Mouse (Mus musculus): ENCODE measurements around the gene Efhc1.
"Not testable (repeated sequence)": the region's sequence is repeated elsewhere in the genome, so short reads cannot be mapped to it uniquely, and the experiment has no call there.

The Efhc1 gene

DNA sequence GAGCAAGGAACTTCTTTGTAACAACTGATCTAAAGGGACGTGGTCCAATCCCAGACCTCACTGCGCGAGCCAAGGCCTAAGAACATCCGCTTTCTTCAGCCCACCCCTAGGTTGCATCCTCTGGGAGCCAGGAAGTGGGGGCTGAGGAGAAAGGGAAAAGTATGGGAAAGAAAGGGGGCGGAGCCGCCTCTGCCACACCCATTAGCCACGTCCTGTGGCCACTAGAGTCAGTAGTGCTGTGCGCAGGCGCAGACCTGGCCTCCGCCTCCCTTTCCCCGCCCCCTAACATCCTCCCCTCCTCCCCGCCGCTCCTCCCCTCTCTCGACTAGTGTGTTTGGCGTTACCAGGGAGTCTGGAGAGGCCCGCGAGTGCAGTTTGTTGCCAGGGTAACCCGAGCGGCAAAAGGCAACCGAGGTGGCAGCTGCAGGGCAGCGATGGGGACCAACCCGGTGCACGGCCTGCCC lies at the start of gene Efhc1:
TSS of gene Efhc1 (plus strand) at position 327 of the 464 bp plus-strand sequence.
- DNase-seq (ENCODE audit: low spot score) = peak; percentile 94

DNA sequence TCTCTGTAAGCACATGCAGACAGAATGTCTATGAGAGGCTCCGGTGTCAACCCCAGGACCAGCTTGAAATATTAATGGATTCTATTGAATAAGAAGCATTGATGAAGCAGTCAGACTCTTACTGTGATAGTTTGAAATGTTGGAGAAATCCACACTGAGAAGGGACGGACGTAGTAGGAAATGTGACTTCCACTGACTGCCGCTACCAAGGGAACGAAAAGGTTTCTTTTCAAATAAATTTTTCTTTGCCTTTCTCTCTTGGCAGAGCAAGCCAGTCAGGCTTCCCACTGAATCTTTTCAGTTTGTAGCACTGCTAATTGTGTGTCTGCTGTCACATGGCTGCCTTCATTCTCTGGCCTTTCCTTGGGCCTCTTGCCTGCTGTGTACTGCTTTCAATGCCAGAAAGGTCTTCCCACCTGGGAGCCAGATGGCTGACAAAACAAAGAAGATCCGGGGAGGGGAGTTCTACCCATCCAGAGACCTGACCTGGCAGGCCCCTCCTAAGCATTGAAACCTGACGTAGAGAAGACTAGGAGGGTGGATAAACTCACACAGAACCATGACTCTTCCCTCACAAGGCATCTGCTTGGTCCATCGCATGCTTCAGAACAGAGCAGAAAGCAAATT lies 45.8 kb upstream of the Efhc1 start:
- no peak for DNase-seq (ENCODE audit: low spot score)

DNA sequence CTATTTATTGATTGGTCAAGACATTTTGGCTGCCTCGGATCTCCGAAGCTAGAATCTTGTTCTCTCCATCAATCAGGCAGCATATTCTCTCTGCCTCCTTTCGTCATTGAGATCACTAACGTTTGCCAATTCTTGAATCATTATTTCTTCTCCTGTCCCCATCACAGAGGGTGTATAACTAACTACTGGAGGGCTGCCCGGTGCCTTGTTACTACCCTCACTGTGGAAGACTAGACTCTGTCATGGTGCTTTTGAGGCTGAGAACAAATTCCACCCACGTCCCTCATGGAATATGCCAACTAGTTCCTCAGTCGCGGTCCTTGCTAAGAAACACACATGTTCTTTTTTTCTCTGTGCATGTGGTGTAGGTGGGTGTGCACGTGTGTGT lies 45.3 kb upstream of the Efhc1 start:
- DNase-seq (ENCODE audit: low spot score) = no peak

DNA sequence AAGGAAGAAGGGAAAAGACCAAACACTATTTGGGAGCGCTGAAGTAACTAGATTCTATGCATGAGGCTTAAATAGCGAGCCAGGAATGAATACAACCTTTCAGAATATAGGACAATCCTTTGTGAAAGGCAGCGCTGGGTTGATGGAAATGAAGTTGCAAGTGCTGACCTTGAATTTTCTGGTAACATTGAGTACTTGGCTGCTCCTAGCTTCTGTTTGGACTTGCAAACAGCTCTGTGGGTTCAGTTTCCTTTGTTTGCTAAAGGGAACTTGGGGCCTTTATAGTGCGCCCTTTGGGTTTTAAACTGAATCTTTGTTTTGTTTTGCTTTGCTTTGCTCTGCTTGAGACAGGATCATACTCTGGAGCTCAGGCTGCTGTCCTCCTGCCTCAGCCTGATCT lies 42.9 kb upstream of the Efhc1 start:
- DNase-seq (ENCODE audit: low spot score) = no peak

DNA sequence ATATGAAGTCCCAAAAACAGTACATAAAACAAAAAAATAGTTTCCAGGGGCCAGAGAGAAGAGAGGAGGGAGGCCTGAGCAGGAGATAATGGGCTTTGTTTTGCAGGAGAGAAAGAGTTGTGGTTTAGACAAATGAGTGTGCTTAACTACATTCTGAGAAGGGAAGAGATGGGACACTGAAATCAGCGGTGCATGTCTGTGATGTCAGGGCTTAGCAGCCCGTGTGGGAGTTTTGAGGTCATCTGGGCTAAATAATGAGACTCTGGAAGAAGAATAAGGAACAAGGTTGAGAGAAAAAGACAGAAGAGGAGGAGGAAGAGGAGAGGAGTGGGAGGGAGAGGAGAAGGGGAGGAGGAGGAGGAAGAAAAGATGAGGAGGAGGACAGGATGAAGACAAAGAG lies 39.3 kb upstream of the Efhc1 start:
- no peak for DNase-seq (ENCODE audit: low spot score)

DNA sequence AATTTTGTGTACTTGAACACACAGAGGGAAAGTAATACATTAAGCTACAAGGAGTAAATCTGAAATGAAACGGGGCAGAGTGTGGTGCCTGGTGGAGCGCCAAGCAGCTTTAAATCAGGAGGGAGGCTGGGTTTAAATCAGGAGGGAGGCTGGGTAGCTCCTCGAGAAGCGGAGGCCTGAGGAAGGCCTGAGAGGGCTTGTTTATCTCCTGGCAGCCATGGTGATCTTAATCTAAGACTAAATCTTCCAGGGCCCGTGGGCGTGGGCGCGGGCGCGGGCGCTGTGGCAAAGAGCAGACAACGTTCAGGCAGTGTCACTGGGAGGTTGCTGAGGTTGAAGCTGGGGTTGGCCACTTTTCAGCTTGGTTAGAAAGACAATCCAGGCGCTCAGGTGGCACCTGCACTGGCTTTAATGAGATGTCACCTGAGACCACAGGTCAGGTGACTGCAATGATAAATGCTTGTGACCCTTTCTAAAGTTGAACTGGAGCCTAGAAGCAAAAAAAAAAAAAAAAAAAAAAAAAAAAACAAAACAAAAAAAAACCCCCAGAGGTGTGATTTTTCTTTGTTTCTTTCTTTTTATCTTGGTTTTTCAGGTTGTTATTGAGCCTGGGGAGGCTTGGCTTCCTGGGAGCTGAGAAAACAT lies 38.8 kb upstream of the Efhc1 start:
- peak; percentile 21 for DNase-seq (ENCODE audit: low spot score)

DNA sequence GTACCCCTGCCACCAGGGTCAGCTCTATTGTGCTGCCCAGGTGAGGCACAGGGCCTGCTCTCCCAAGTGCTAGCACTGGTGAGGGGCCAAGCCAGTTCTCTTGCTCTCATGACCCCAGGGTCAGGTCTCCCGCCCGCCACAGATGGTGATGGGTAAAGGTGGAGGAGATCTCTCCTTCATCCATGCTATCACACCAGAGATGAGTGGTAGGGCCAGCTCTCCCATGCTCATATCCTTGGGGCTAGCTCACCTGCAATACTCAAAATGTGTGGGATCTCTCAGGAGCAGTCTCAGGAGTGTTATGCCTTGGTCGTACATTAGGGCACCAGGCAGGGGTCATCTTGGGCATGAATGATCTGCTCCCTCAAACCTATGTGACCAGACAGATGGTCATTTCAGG lies 36.7 kb upstream of the Efhc1 start:
- no peak for DNase-seq (ENCODE audit: low spot score)

DNA sequence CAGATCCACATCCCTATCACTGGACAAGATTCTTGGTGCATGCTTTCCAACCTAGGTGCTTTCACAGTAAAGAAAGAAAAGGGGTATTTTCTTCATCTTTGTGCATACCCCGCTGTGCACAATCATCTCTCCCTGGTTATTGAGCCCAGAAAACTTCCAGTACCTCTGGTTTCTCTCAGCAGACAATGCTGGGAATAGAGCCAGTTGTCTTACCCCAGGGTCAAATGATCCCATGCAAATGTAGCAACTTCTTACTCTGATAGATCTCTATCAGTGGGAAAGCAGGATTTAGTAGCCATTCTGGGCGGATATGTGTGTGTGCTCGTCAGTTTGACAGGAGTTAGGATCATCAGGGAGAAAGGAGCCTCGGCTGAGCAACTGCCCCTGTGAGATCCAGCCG lies 35.8 kb upstream of the Efhc1 start:
- no peak for DNase-seq (ENCODE audit: low spot score)

DNA sequence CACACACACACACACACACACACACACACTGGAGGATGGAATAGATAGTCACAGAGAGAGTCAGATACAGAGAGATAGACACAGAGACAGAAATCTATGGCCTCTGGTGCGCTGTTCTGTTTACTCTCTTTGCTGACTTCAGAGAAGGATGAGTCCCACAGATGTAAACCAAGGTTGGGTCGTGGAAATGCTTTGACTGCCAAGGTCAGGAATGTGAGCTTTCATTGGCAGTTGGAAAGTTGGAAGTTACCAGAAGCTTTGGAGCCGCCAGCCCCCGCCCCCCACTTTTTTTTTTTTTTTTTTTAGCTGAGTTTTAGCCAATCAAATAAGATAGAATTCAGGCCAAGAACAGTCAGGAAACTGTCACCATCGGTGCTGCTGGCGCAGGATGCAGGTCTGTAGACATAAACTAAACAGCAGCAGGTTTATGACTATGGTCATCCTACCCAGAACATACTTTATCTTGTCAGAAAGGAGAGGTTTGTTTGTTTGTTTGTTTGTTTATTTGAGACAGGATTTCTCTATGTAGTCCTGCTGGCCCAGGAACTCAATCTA lies 33.9 kb upstream of the Efhc1 start:
- no peak for DNase-seq (ENCODE audit: low spot score)

DNA sequence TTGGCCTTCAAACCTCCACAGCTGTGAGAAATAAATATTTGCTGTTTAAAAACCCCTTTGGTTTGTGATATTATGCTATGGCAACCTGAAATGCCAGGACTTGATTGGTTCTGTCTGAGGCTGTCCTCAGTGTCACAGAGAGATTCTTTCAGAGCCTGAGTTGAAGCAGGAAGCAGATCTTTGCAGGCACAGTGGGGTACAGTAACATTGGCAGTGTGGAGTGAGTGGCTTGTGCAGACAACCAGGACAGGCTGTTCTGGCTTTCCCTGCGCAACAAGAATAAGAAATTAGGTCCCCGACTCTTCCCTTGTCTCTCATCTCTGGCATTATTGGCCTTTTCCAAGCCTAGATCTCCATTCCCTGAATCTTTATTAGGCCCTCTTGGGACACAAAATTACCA lies 31.7 kb upstream of the Efhc1 start:
- no peak for DNase-seq (ENCODE audit: low spot score)

DNA sequence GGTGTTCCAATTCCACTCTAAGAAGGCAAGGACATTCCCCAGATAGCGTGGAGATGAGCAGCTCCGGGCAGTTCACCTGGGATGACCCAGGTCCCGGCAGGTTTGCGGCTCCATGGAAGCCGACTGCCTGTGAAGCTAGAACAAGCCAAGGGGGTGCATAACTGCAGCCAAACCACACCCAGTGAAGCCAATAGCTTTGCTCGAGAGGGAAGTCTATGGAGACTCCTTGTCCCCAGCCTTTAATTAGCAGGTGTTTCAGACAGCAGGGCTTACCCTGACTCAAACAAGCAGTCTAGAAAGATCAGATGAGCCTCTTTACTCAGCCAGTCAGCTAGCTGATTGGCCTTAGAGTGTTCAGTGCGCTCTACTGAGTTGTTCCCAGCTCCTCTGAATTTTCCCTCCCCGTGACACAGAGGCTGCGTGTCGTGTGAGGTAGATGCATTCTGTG lies 30.3 kb upstream of the Efhc1 start:
- no peak for DNase-seq (ENCODE audit: low spot score)

DNA sequence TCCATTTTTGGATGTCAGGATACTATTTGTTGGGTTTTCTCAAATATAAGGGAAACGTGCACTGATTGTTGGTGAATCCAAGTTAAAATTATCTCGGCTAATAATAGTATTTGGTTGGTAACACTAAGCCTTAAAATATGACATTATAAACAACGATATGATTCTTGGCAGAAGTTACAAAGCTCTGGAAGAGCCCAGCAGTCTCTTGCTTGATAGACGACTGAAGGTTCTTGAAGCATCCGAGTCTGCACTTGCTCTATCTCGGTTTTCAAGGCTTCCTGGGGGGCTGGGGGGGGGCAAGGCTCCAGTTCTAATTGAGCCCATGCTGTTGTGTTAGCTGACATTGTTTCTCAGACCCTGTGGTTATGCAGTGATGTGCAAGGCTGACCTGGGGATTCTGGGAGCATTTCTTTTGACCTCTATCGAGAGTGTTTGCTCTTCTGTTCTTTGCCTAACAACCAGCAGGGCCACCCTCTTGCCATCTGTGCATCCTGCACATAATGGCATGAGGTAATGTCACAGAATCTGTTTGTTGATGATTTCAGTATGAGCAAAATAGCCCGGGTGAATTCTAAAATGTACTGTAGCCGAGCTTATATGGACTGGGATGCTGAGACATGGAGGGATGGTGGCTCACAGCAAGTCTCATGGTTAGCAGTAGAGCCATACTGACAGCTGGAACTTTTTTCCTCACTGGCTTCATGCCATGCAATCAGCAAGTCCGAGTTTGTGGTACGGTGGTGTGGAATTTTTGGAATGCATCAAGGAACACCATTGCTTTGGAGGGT lies 28.6 kb upstream of the Efhc1 start:
- DNase-seq (ENCODE audit: low spot score) = no peak

DNA sequence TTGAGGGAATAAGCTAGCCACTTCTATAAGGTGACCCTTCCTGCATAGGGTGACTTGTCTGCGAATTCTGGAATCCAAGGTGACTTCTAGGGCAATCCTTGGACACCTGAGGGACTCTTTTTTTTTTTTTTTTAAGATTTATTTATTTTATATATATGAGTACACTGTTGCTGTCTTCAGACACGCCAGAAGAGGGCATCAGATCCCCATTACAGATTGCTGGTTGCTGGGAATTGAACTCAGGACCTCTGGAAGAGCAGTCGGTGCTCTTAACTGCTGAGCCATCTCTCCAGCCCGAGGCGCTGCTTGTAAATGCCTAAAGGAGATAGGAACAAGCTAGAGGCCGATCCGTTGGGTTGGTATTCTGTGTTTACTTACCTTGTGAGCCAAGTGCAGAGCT lies 26.1 kb upstream of the Efhc1 start:
- DNase-seq (ENCODE audit: low spot score) = not testable (repeated sequence)

DNA sequence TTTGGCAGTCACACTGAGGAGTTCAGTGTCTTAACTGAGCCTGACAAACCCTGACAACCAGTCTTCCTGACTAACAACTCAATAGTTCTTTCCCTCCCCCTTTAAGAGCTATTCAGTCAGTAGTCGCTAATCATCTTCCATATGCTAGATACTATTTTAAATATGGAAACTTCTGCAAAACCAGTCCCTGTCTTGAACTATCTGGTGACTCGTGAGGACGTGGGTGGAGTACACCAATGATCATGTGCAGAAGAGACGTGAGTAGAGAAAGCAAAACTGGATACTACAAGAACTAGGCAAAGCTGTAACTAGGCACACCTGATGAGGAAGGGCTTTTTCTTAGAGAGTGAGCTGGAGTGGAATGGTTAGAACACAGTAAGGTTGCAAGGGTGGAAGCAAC lies 25.5 kb upstream of the Efhc1 start:
- DNase-seq (ENCODE audit: low spot score) = no peak

DNA sequence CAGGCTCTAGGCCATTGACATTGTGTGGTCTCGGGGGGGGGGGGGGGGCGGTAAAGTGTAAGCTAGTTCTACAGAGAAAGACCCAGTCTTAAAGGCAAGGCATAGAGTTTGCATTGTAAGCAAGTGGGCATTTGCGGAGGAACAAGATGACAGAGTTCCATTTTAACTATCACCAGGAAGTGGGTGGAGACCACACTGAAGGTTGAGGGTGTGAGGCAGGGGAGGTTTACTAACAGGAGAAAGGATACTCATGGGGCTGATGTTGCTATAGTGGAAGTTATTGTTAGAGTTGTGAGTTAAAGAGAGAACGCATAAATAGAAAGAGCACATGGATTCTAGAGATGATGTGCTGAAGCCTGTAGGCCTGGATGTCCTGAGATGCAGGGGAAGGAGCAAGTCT lies 25.1 kb upstream of the Efhc1 start:
- DNase-seq (ENCODE audit: low spot score) = no peak

DNA sequence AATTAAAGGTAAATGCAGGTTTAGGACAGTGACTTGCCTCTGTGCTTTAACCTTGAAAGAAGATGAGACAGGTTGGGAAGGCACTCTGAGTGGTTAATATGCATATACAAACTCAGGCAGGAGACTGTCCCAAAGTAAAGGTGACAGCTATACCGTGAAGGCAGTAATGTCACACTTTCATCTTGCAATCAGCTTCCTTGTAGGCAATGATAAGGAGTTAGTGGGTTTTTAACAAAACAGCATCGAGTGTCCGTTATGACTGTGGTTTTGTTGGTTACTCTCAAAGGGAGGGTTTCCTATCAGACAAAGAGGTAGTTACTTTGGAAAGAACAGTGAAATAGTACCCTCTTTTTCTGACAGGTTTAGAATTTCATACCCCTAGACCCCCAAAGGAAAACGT lies 22.9 kb upstream of the Efhc1 start:
- no peak for DNase-seq (ENCODE audit: low spot score)

DNA sequence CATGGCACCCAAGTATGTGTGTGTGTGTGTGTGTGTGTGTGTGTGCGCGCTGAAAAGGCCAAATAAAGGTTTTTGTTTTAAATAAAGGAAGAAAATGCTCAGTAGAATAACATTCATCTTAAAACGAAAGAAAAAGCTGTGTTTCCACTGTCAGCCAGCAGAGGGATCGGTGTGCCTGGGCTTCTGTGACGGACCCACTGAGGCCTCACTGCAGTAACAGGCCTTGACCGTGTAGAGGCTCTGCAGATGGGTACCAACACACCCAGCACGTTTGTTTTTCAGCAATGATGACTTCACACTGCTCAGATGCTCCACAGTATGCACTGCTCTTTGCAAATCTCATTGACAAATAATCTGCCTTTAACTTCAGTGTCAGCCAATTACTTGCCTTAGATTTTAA lies 18.0 kb upstream of the Efhc1 start:
- peak; percentile 40 for DNase-seq (ENCODE audit: low spot score)

DNA sequence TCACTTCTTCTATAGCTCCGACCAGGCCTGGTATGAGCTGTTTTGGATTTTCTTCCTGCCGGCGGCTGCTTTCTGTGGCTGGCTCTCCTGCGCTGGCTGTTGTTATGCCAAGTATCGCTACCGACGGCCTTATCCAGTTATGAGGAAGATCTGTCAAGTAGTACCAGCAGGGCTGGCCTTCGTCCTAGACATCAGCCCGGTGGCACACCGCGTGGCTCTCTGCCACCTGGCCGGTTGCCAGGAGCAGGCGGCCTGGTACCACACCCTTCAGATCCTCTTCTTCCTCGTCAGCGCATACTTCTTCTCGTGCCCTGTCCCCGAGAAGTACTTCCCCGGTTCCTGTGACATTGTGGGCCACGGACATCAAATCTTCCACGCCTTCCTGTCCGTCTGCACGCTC lies 16.3 kb upstream of the Efhc1 start:
- DNase-seq (ENCODE audit: low spot score) = peak; percentile 44

DNA sequence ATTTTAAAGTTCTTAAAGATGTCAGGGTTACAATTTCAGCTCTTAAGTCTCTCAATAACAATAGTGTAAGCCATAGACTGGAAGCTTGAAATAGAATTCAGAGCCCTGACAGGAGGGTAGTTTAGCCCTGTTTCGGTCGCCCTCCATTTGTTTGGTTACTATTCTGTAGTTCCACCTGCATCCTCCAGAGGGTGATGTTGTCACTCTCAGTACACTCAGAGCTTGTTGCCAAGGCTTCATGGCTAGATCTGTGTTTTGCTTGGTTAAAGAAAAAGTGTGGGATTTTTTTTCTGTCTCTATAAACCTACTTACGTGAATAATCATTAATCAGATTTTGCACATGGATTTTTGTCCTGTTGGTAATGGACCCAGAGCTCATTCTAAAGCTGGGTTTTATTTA lies 12.4 kb upstream of the Efhc1 start:
- no peak for DNase-seq (ENCODE audit: low spot score)

DNA sequence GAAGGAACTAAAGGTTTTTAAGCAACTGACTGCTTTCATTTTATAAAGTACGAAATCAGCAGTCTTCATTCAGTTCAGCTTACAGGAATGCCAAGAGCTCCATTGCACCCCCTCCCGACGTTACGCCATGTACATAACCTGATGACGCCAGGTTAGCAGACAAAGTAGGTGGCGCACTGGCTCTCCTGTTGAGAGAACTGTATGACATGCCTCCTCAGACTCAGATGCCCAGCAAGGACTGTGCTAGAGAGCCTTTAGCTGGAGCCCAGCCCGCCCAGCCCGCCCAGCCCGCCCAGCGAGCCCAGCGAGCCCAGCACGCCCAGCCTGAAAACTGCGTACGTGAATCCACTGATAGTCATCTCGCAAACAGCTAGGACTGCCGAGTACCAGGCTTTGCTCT lies 11.3 kb upstream of the Efhc1 start:
- DNase-seq (ENCODE audit: low spot score) = peak; percentile 58

DNA sequence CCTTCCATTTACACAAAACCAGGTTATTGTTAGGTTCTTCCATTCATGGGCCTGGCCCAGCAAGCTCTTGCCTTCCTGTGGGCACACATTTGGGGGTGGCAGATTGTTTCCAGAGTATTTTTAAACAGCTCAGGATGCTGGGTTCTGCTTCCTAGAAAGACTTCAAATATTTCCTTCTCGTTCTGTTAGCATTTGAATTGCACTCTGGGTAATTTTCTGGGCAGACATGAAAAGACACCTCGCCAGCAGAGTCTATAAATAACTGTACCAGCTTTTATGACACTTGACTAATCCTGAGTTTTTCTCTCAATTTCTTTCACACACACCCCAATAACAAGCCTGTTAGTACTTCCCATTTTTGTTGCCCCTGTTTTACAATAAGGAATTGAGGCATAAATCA lies 10.1 kb upstream of the Efhc1 start:
- DNase-seq (ENCODE audit: low spot score) = no peak

DNA sequence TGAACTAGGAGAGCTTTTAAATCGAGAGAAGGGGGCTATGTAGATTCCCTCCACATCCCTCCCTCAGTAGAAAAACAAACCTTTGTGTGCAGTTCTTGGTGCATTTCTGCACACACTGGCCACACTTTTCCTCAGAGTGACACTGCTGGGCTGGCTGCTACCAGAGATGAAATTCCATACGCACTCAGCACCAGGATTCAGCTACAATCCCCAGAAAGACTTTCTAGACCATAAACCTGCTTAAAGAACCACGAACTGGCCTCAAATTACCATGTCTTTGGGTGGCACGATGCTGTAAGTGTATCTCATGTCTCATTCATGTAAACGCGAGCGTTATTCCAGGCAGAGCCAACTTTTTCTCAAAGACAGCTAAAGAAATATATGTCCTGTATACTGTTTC lies 9.6 kb upstream of the Efhc1 start:
- DNase-seq (ENCODE audit: low spot score) = no peak

DNA sequence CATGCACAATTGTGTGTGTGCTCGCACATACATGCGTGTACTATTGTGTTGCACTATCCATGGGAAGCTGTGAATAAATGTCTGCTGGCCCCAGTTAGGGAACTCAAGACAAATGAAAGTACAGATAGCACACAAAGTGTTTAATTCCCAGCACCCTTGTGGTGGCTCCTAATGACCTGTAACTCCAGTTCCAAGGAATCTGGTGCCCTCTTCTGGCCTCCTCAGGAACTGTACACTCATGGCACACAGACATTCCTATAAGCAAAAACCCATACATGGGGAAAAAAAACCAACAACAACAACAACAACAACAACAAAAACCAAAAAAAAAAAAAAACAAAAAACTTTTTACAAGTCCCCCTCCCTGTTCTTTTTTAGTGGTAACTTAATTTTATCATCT lies 8.4 kb upstream of the Efhc1 start:
- no peak for DNase-seq (ENCODE audit: low spot score)

All from ovary, postnatal 36 days (tissue).